Mouse (Mus musculus): ENCODE results near the gene Tas2r110. TPM values are rescaled to one million over a fixed set of nuclear protein-coding genes. Genes with fewer than 3 reads are reported as not detected.

The Tas2r110 gene
- not detected for total RNA-seq (2021)
- long read RNA-seq, experiment 1 = 0 reads
- long read RNA-seq, experiment 2 = 0 reads

DNA sequence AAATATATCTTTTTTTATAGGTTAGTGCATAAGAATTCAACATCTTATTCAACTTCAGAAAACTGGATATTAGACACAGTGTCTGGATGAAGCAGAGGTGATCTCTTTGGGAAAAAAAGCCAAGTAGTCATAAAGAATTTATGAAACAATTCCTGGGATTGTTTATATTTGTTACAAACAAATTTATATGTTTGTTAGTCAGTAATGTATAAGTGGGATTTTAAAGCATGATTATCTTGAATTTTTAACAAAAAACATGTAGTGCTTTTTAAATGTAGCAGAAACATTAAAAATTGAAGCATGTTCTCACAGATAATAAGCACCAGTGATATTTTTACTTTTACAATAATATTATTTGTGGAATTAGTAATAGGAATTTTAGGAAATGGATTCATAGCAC is at the start of gene Tas2r110:
Gene Tas2r110, plus strand, starts transcription at position 301 of the 400 bp plus-strand sequence.
- DNase-seq = no peak
- intact Hi-C loops (cut with DNase I) = no loop called here

DNA sequence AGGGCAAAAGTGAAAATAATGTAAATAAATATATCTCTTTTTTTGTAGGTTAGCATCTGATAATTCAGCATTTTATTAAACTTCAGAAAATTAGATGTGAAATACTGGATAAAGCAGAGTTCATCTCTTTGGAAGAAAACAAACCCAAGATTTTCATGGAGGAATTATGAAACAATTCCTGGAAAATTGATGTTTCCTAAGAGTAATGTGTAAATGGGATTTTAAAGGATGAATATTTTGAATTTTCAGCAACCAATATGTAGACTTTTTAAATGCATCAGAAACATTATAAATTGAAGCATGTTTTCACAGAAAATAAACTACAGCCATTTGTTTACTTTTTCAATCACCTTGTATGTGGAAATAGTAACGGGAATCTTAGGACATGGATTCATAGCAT is 21.0 kb upstream of the Tas2r110 start, which contains the start of gene Tas2r123:
Gene Tas2r123, plus strand, starts transcription at position 301 of the 400 bp plus-strand sequence.
- no peak for DNase-seq
- intact Hi-C loops (cut with DNase I) = no loop called here

DNA sequence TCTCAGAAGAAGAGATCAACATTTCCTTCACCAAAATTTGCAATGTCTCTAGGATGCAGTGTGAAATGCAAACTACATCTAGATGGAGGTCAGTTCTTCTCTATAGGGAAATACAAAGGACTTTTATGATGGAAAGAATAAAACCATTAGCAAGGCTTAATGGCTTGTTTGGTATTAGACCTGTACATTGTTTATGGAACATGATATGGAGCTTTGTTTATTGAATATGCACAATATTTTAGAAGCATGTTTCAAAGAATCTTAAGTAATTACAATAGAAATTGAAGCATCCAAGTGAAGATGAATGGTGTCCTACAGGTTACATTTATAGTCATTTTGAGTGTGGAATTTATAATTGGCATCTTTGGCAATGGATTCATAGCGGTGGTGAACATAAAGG is 12.7 kb upstream of the Tas2r110 start, which contains the start of gene Tas2r116:
Gene Tas2r116, plus strand, starts transcription at position 301 of the 400 bp plus-strand sequence.
- no peak for DNase-seq
- intact Hi-C loops (cut with DNase I) = no loop called here

DNA sequence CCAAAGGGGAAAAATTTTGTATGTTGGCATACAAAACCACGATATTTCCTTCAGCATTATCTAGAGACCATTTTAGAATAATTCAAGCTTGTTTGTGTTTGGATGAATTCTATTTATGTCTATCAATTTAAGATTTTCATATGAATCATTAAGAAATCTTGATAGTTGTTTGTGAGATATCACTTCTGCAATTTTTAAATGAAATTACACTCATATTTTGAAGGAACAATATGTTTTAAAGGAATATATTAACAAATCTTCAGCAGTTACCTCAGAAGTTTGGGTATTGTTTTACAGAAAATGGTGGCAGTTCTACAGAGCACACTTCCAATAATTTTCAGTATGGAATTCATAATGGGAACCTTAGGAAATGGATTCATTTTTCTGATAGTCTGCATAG is 24.9 kb downstream of the Tas2r110 start, which contains the start of gene Tas2r113:
Gene Tas2r113, plus strand, starts transcription at position 301 of the 400 bp plus-strand sequence.
- intact Hi-C loops (cut with DNase I) = no loop called here
- DNase-seq = no peak

DNA sequence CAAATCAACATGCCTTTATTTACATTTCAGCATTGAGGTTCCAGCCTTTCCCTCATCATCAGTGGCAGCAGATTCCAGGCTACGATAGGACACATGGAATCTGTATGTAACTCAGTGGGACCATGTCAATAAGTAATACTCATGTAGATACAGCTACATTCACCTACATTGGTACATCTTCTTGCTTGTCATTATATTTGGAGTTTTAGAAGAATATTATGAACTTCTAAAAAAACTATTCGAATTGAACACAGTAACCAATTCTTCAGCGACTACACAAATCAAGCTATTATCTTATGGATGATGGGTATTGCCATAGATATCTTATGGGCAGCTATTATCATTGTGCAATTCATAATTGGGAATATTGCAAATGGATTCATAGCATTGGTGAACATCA is 41.5 kb downstream of the Tas2r110 start, which contains the start of gene Tas2r125:
Gene Tas2r125, plus strand, starts transcription at position 301 of the 400 bp plus-strand sequence.
- intact Hi-C loops (cut with DNase I) = no loop called here
- no peak for DNase-seq

Other genes with a start within 250 kb of the Tas2r110 start
- not detected for gene A630073D07Rik, start 216.5 kb upstream of the Tas2r110 start, total RNA-seq (2021)
- gene Tas2r120, start 211.1 kb upstream of the Tas2r110 start, total RNA-seq (2021) = not detected
- not detected for gene Tas2r121, start 167.0 kb upstream of the Tas2r110 start, total RNA-seq (2021)
- gene Tas2r122, start 156.1 kb upstream of the Tas2r110 start, total RNA-seq (2021) = not detected
- not detected for gene Tas2r115, start 130.0 kb upstream of the Tas2r110 start, total RNA-seq (2021)
- gene Tas2r124, start 113.3 kb upstream of the Tas2r110 start, total RNA-seq (2021) = not detected
- gene Tas2r102, start 105.9 kb upstream of the Tas2r110 start, total RNA-seq (2021) = not detected
- not detected for gene Tas2r136, start 89.8 kb upstream of the Tas2r110 start, total RNA-seq (2021)
- not detected for gene Tas2r117, start 65.2 kb upstream of the Tas2r110 start, total RNA-seq (2021)
- not detected for gene Tas2r123, start 20.9 kb upstream of the Tas2r110 start, total RNA-seq (2021)
- gene Tas2r116, start 12.6 kb upstream of the Tas2r110 start, total RNA-seq (2021) = not detected
- not detected for gene Tas2r113, start 25.0 kb downstream of the Tas2r110 start, total RNA-seq (2021)
- gene Tas2r125, start 41.6 kb downstream of the Tas2r110 start, total RNA-seq (2021) = not detected
- not detected for gene Tas2r129, start 83.1 kb downstream of the Tas2r110 start, total RNA-seq (2021)
- gene Tas2r131, start 89.9 kb downstream of the Tas2r110 start, total RNA-seq (2021) = not detected
- not detected for gene Tas2r109, start 113.0 kb downstream of the Tas2r110 start, total RNA-seq (2021)
- gene Tas2r103, start 169.1 kb downstream of the Tas2r110 start, total RNA-seq (2021) = not detected
- not detected for gene Tas2r140, start 187.8 kb downstream of the Tas2r110 start, total RNA-seq (2021)
- 100 to 1,000 TPM; 111 to 129 TPM for gene Smim10l1, start 236.9 kb downstream of the Tas2r110 start, total RNA-seq (2021)